Mouse (Mus musculus): ENCODE results near the gene Gas2l1.

- TF ChIP-seq POLR2A (IDR thresholded peaks at IDR 0.05; ENCODE audit: borderline replicate concordance, extremely low read depth, low read depth, low read length) (no peak), CTCF (IDR thresholded peaks at IDR 0.05; ENCODE audit: insufficient read depth, low read length) (no peak)
These were observed 1.9 kb upstream of the Gas2l1 start for GRCm38 (mm10) chr11:5067063-5067462.
